Mouse (Mus musculus) kidney, embryonic 14.5 days (tissue): ENCODE measurements around the gene Srrm4. TPM values are rescaled to one million over a fixed set of nuclear protein-coding genes. Genes with fewer than 3 reads are reported as not detected.

Source experiments
- ATAC-seq: fragments of 200-750 bp; cut with Nextera tagmentation; 2 replicates; pipeline ENCODE4 v1.8.0; 2017; ENCODE audit warnings: moderate number of reproducible peaks, mild to moderate bottlenecking, moderate TSS enrichment, moderate library complexity; ENCODE audit not compliant: low FRiP score, low TSS enrichment
- H3K27ac ChIP-seq: fragments of 300-500 bp; sonication (generic); 2 replicates; pipeline ENCODE4 v1.5.1; 2014; ENCODE audit warnings: low read depth, mild to moderate bottlenecking, low read length, moderate library complexity, mixed read lengths
- H3K27me3 ChIP-seq: fragments of 300-500 bp; sonication (generic); 2 replicates; pipeline ENCODE4 v1.6.1; 2014; ENCODE audit warnings: mild to moderate bottlenecking, low read length; ENCODE audit not compliant: control insufficient read depth, insufficient read depth
- H3K36me3 ChIP-seq: fragments of 300-500 bp; sonication (generic); 2 replicates; pipeline ENCODE4 v1.6.1; 2014; ENCODE audit warnings: low read length, mixed read lengths; ENCODE audit not compliant: control insufficient read depth, insufficient read depth
- H3K4me1 ChIP-seq: fragments of 300-500 bp; sonication (generic); 2 replicates; pipeline ENCODE4 v1.6.1; 2014; ENCODE audit warnings: low read length, mixed read lengths; ENCODE audit not compliant: control insufficient read depth, insufficient read depth
- H3K4me2 ChIP-seq: fragments of 300-500 bp; sonication (generic); replicated peaks from 2 replicates; pipeline ENCODE4 v1.6.1; 2014; ENCODE audit warnings: low read depth, mild to moderate bottlenecking, low read length
- H3K4me3 ChIP-seq: fragments of 300-500 bp; sonication (generic); 2 replicates; pipeline ENCODE4 v1.5.1; 2014; ENCODE audit warnings: mild to moderate bottlenecking, low read length
- H3K9ac ChIP-seq: fragments of 300-500 bp; sonication (generic); 2 replicates; pipeline ENCODE4 v1.6.1; 2014; ENCODE audit warnings: low read depth, mild to moderate bottlenecking, low read length, moderate library complexity
- H3K9me3 ChIP-seq: fragments of 300-500 bp; sonication (generic); 2 replicates; pipeline ENCODE4 v1.6.1; 2016; ENCODE audit warnings: low read length; ENCODE audit not compliant: control insufficient read depth
- WGBS: fragments of 180-500 bp; shearing (Covaris S2); extraction: QIAGEN DNeasy Blood & Tissue Kit; methylation state at CpG from one replicate; pipeline ENCODE4 v1.1.7; 2014; 5-methylcytosine and 5-hydroxymethylcytosine counted together
- polyA plus RNA-seq: library from polyadenylated mRNA; unstranded; fragments of >200 nt; fragmentation: Nextera tagmentation; extraction: Ambion mirVana; gene quantifications from 2 replicates; pipeline ENCODE4 v1.2.1, GENCODE M21; 2014

Gene Srrm4
- polyA plus RNA-seq, 1 experiment from 2014 or later = 0.32 TPM

GRCm38 (mm10) chr5:116564391-116564790, 27.2 kb downstream of the Srrm4 start:
- ATAC-seq = no peak
- Histone ChIP-seq H3K4me2 (no peak overlapping the region), H3K9me3 (no peaks in the 10 kb centered on the region), H3K27ac (no peak overlapping the region), H3K36me3 (no peaks in the 10 kb centered on the region), H3K4me3 (no peak overlapping the region), H3K9ac (no peak overlapping the region), H3K27me3 (no peaks in the 10 kb centered on the region), H3K4me1 (no peaks in the 10 kb centered on the region)
- 83% methylated on average over 3 of the region's 3 CpGs for WGBS

- 52% methylated on average over 6 of the region's 6 CpGs for WGBS
- Histone ChIP-seq H3K4me2 (no peak overlapping the region), H3K27ac (no peak overlapping the region), H3K27me3 (no peaks in the 10 kb centered on the region), H3K36me3 (no peaks in the 10 kb centered on the region), H3K4me1 (no peaks in the 10 kb centered on the region), H3K9ac (no peak overlapping the region), H3K4me3 (no peak overlapping the region), H3K9me3 (no peaks in the 10 kb centered on the region)
- ATAC-seq = no peak
These were observed 27.9 kb downstream of the Srrm4 start for GRCm38 (mm10) chr5:116563713-116564112.

- H3K9ac ChIP-seq = no peak overlapping the region
- no peaks in the 10 kb centered on the region for H3K27me3 ChIP-seq
- H3K9me3 ChIP-seq = no peaks in the 10 kb centered on the region
- no peak overlapping the region for H3K4me3 ChIP-seq
- H3K4me2 ChIP-seq = no peak overlapping the region
- no peaks in the 10 kb centered on the region for H3K36me3 ChIP-seq
- no peak for ATAC-seq
- no peaks in the 10 kb centered on the region for H3K4me1 ChIP-seq
- 45% methylated on average over 7 of the region's 7 CpGs for WGBS
- H3K27ac ChIP-seq = no peak overlapping the region
These were observed 32.5 kb downstream of the Srrm4 start for GRCm38 (mm10) chr5:116559091-116559490.

GRCm38 (mm10) chr5:116556614-116557013, 35.0 kb downstream of the Srrm4 start:
- no peak overlapping the region for H3K27ac ChIP-seq
- H3K9me3 ChIP-seq = no peaks in the 10 kb centered on the region
- H3K36me3 ChIP-seq = no peaks in the 10 kb centered on the region
- no peaks in the 10 kb centered on the region for H3K4me1 ChIP-seq
- H3K9ac ChIP-seq = no peak overlapping the region
- H3K4me3 ChIP-seq = no peak overlapping the region
- no peak overlapping the region for H3K4me2 ChIP-seq
- H3K27me3 ChIP-seq = no peaks in the 10 kb centered on the region
- WGBS = 42% methylated on average over 8 of the region's 8 CpGs
- no peak for ATAC-seq

GRCm38 (mm10) chr5:116553868-116554267, 37.7 kb downstream of the Srrm4 start:
- Histone ChIP-seq H3K4me1 (no peaks in the 10 kb centered on the region), H3K36me3 (no peaks in the 10 kb centered on the region), H3K9ac (no peak overlapping the region), H3K27me3 (no peaks in the 10 kb centered on the region), H3K9me3 (peaks cover 5% of the 10 kb centered on the region; the same call in 1 of the 2 replicates), H3K4me2 (no peak overlapping the region), H3K27ac (no peak overlapping the region), H3K4me3 (no peak overlapping the region)
- no peak for ATAC-seq
- 5% methylated on average over 5 of the region's 5 CpGs for WGBS

- H3K4me2 ChIP-seq = no peak overlapping the region
- peaks cover 5% of the 10 kb centered on the region; the same call in 1 of the 2 replicates for H3K9me3 ChIP-seq
- no peak overlapping the region for H3K4me3 ChIP-seq
- H3K36me3 ChIP-seq = no peaks in the 10 kb centered on the region
- no peak overlapping the region for H3K9ac ChIP-seq
- ATAC-seq = no peak
- WGBS = 63% methylated on average over 2 of the region's 2 CpGs
- no peak overlapping the region for H3K27ac ChIP-seq
- no peaks in the 10 kb centered on the region for H3K27me3 ChIP-seq
- H3K4me1 ChIP-seq = no peaks in the 10 kb centered on the region
These were observed 38.5 kb downstream of the Srrm4 start for GRCm38 (mm10) chr5:116553106-116553505.

GRCm38 (mm10) chr5:116552584-116552983, 39.0 kb downstream of the Srrm4 start:
- peaks cover 5% of the 10 kb centered on the region; the same call in 1 of the 2 replicates for H3K9me3 ChIP-seq
- H3K27ac ChIP-seq = no peak overlapping the region
- H3K4me2 ChIP-seq = no peak overlapping the region
- no peak overlapping the region for H3K4me3 ChIP-seq
- no peaks in the 10 kb centered on the region for H3K27me3 ChIP-seq
- H3K9ac ChIP-seq = no peak overlapping the region
- H3K36me3 ChIP-seq = no peaks in the 10 kb centered on the region
- no peak for ATAC-seq
- H3K4me1 ChIP-seq = no peaks in the 10 kb centered on the region

GRCm38 (mm10) chr5:116545746-116546145, 45.9 kb downstream of the Srrm4 start:
- 37% methylated on average over 11 of the region's 11 CpGs for WGBS
- Histone ChIP-seq H3K4me2 (no peak overlapping the region), H3K36me3 (no peaks in the 10 kb centered on the region), H3K27ac (no peak overlapping the region), H3K9me3 (peaks cover 7% of the 10 kb centered on the region; the same call in 1 of the 2 replicates), H3K27me3 (no peaks in the 10 kb centered on the region), H3K4me3 (no peak overlapping the region), H3K4me1 (no peaks in the 10 kb centered on the region), H3K9ac (no peak overlapping the region)
- ATAC-seq = no peak

GRCm38 (mm10) chr5:116542317-116542716, 49.3 kb downstream of the Srrm4 start:
- H3K27ac ChIP-seq = no peak overlapping the region
- H3K36me3 ChIP-seq = no peaks in the 10 kb centered on the region
- 0 out of 2 replicates have a peak, but pooled peaks cover 3% of the 10 kb centered on the region for H3K9me3 ChIP-seq
- 58% methylated on average over 7 of the region's 7 CpGs for WGBS
- H3K4me2 ChIP-seq = no peak overlapping the region
- H3K27me3 ChIP-seq = no peaks in the 10 kb centered on the region
- no peak overlapping the region for H3K9ac ChIP-seq
- no peaks in the 10 kb centered on the region for H3K4me1 ChIP-seq
- no peak for ATAC-seq
- H3K4me3 ChIP-seq = no peak overlapping the region
